Mouse (Mus musculus): ENCODE data around the gene Slc44a2. TPM values are rescaled to one million over a fixed set of nuclear protein-coding genes. Genes with fewer than 3 reads are reported as not detected.
A peak's percentile ranks its signal among the peaks of the same experiment; 100 is the strongest.

The Slc44a2 gene
- total and polyA plus RNA-seq, 2 experiments from 2014 or later, result 46.5 to 84.8 TPM

GRCm38 (mm10) chr9:21286753-21287152 is 33.7 kb upstream of the Slc44a2 start:
- peaks cover 27% of the 10 kb centered on the region for H3K4me1 ChIP-seq (ENCODE audit: control insufficient read depth, insufficient read depth)
- no peaks in the 10 kb centered on the region for H3K27me3 ChIP-seq (ENCODE audit: control insufficient read depth, insufficient read depth, low read length)
- H3K27ac ChIP-seq (ENCODE audit: low read depth), result no peak overlapping the region
- DNase-seq (ENCODE audit: low spot score) (no peak), ATAC-seq (ENCODE audit: insufficient read depth, low read depth) (no peak)
- H3K9me3 ChIP-seq (replicated peaks; ENCODE audit: control insufficient read depth, low read length), result no peaks in the 10 kb centered on the region
- H3K4me2 ChIP-seq (ENCODE audit: low read depth, low read length), result peak overlapping the region; percentile 97
- H3K36me3 ChIP-seq (replicated peaks; ENCODE audit: control insufficient read depth, insufficient read depth, low read length), result peaks cover 31% of the 10 kb centered on the region
- peak overlapping the region; percentile 79 for H3K4me3 ChIP-seq (ENCODE audit: low read depth, low read length)
- WGBS, result 48% methylated on average over 3 of the region's 3 CpGs
- peak overlapping the region; percentile 69; the same call in 1 of the 2 replicates for H3K9ac ChIP-seq (replicated peaks; ENCODE audit: low read depth, low read length)
- TF ChIP-seq EP300 (IDR thresholded peaks at IDR 0.05; ENCODE audit: low read depth) (no peak), CTCF (IDR thresholded peaks at IDR 0.05; ENCODE audit: low read depth) (no peak)

GRCm38 (mm10) chr9:21287571-21288402 is 32.7 kb upstream of the Slc44a2 start, which contains the start of gene Kri1:
Gene Kri1 (minus strand): TSS chr9:21287969.
- WGBS, result under 1% methylated on average over 58 of the region's 59 CpGs
- Histone ChIP-seq H3K4me3 (ENCODE audit: low read depth, low read length) (peak within 1 kb of the TSS; percentile 79), H3K4me2 (ENCODE audit: low read depth, low read length) (peak within 1 kb of the TSS; percentile 97), H3K9me3 (replicated peaks; ENCODE audit: control insufficient read depth, low read length) (no peaks in the 10 kb centered on the region), H3K4me1 (ENCODE audit: control insufficient read depth, insufficient read depth) (peaks cover 27% of the 10 kb centered on the region), H3K36me3 (replicated peaks; ENCODE audit: control insufficient read depth, insufficient read depth, low read length) (peaks cover 24% of the 10 kb centered on the region), H3K27me3 (ENCODE audit: control insufficient read depth, insufficient read depth, low read length) (no peaks in the 10 kb centered on the region), H3K9ac (replicated peaks; ENCODE audit: low read depth, low read length) (peak within 1 kb of the TSS; percentile 69), H3K27ac (ENCODE audit: low read depth) (peak within 1 kb of the TSS; percentile 92)
- DNase-seq (ENCODE audit: low spot score), result peak; percentile 100
- ATAC-seq (ENCODE audit: insufficient read depth, low read depth), result peak; percentile 74
- TF ChIP-seq EP300 (IDR thresholded peaks at IDR 0.05; ENCODE audit: low read depth) (0 out of 2 replicates have a peak, but pooled peaks have one; percentile 20), CTCF (IDR thresholded peaks at IDR 0.05; ENCODE audit: low read depth) (peak; percentile 5; the same call in 1 of the 2 replicates)

GRCm38 (mm10) chr9:21288404-21289336 is 31.8 kb upstream of the Slc44a2 start:
- no peaks in the 10 kb centered on the region for H3K9me3 ChIP-seq (replicated peaks; ENCODE audit: control insufficient read depth, low read length)
- peaks cover 27% of the 10 kb centered on the region for H3K4me1 ChIP-seq (ENCODE audit: control insufficient read depth, insufficient read depth)
- H3K27me3 ChIP-seq (ENCODE audit: control insufficient read depth, insufficient read depth, low read length), result no peaks in the 10 kb centered on the region
- WGBS, result 66% methylated on average over 13 of the region's 13 CpGs
- peak overlapping the region; percentile 79 for H3K4me3 ChIP-seq (ENCODE audit: low read depth, low read length)
- peak overlapping the region; percentile 97 for H3K4me2 ChIP-seq (ENCODE audit: low read depth, low read length)
- H3K36me3 ChIP-seq (replicated peaks; ENCODE audit: control insufficient read depth, insufficient read depth, low read length), result peaks cover 21% of the 10 kb centered on the region
- TF ChIP-seq EP300 (IDR thresholded peaks at IDR 0.05; ENCODE audit: low read depth) (0 out of 2 replicates have a peak, but pooled peaks have one; percentile 16), CTCF (IDR thresholded peaks at IDR 0.05; ENCODE audit: low read depth) (no peak)
- peak overlapping the region; percentile 92 for H3K27ac ChIP-seq (ENCODE audit: low read depth)
- DNase-seq (ENCODE audit: low spot score), result peak; percentile 33
- no peak for ATAC-seq (ENCODE audit: insufficient read depth, low read depth)
- peak overlapping the region; percentile 41; the same call in 1 of the 2 replicates for H3K9ac ChIP-seq (replicated peaks; ENCODE audit: low read depth, low read length)

DNA sequence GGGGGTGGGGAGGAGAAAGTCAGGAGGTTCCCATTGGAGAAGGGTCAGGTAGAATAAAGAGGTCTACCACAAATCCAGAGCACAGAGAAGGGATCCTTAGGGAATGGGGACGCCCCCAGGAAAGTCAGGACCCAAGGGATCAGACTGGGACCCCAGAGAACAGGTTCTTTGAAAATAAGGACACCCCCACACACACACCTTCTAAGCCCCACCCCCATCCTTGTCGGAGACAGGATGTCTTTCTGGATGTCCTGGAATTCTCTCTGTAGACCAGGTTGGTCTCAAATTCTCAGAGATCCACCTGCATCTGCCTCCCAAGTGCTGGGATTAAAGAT is 31.2 kb upstream of the Slc44a2 start:
- DNase-seq (ENCODE audit: low spot score), result no peak
- Histone ChIP-seq H3K36me3 (replicated peaks; ENCODE audit: control insufficient read depth, insufficient read depth, low read length) (peaks cover 15% of the 10 kb centered on the region), H3K9me3 (replicated peaks; ENCODE audit: control insufficient read depth, low read length) (no peaks in the 10 kb centered on the region), H3K4me2 (ENCODE audit: low read depth, low read length) (peak overlapping the region; percentile 97), H3K27me3 (ENCODE audit: control insufficient read depth, insufficient read depth, low read length) (no peaks in the 10 kb centered on the region), H3K9ac (replicated peaks; ENCODE audit: low read depth, low read length) (peak overlapping the region; percentile 64; the same call in 1 of the 2 replicates), H3K4me1 (ENCODE audit: control insufficient read depth, insufficient read depth) (peaks cover 27% of the 10 kb centered on the region), H3K4me3 (ENCODE audit: low read depth, low read length) (peak overlapping the region; percentile 79), H3K27ac (ENCODE audit: low read depth) (peak overlapping the region; percentile 92)
- no peak for ATAC-seq (ENCODE audit: insufficient read depth, low read depth)
- TF ChIP-seq EP300 (IDR thresholded peaks at IDR 0.05; ENCODE audit: low read depth) (no peak), CTCF (IDR thresholded peaks at IDR 0.05; ENCODE audit: low read depth) (no peak)
- 77% methylated on average over 2 of the region's 2 CpGs for WGBS

- no peak for TF ChIP-seq CTCF (IDR thresholded peaks at IDR 0.05; ENCODE audit: low read depth)
- no peak for TF ChIP-seq EP300 (IDR thresholded peaks at IDR 0.05; ENCODE audit: low read depth)
- ATAC-seq (ENCODE audit: insufficient read depth, low read depth) (no peak), DNase-seq (ENCODE audit: low spot score) (no peak)
- Histone ChIP-seq H3K9me3 (replicated peaks; ENCODE audit: control insufficient read depth, low read length) (no peaks in the 10 kb centered on the region), H3K4me1 (ENCODE audit: control insufficient read depth, insufficient read depth) (peaks cover 27% of the 10 kb centered on the region), H3K4me2 (ENCODE audit: low read depth, low read length) (peak overlapping the region; percentile 97), H3K36me3 (replicated peaks; ENCODE audit: control insufficient read depth, insufficient read depth, low read length) (0 out of 2 replicates have a peak, but pooled peaks cover 3% of the 10 kb centered on the region), H3K27me3 (ENCODE audit: control insufficient read depth, insufficient read depth, low read length) (no peaks in the 10 kb centered on the region), H3K9ac (replicated peaks; ENCODE audit: low read depth, low read length) (peak overlapping the region; percentile 64), H3K27ac (ENCODE audit: low read depth) (peak overlapping the region; percentile 90), H3K4me3 (ENCODE audit: low read depth, low read length) (peak overlapping the region; percentile 79)
- under 1% methylated on average over 20 of the region's 20 CpGs for WGBS
These were observed 29.9 kb upstream of the Slc44a2 start for GRCm38 (mm10) chr9:21290589-21290988.
